Mouse (Mus musculus): Measurements from ENCODE around the gene Tnrc6b. TPM values are rescaled to one million over a fixed set of nuclear protein-coding genes. Genes with fewer than 3 reads are reported as not detected.
A peak's percentile ranks its signal among the peaks of the same experiment; 100 is the strongest.

Tnrc6b gene
- total RNA-seq (2014; rRNA removed) (27.2 and 33.5 TPM in 2 replicates), polyA plus RNA-seq (2015; fragmentation: Nextera tagmentation; extraction: Ambion mirVana) (30.8 and 32.2 TPM in 2 replicates)

GRCm38 (mm10) chr15:80710608-80711363 lies at the start of gene Tnrc6b:
Gene Tnrc6b, plus strand, starts transcription at chr15:80711313.
- H3K9me3 ChIP-seq (ENCODE audit: low read length): no peaks in the 10 kb centered on the region
- peak within 1 kb of the TSS; percentile 88 for H3K9ac ChIP-seq (replicated peaks; ENCODE audit: low read length)
- DNase-seq (ENCODE audit: low spot score) (peak; percentile 99), ATAC-seq (peak; percentile 96)
- peak within 1 kb of the TSS; percentile 70 for H3K4me2 ChIP-seq (ENCODE audit: low read depth, low read length)
- H3K27ac ChIP-seq: peak within 1 kb of the TSS; percentile 96
- peak within 1 kb of the TSS; percentile 90 for H3K4me3 ChIP-seq (ENCODE audit: low read length)
- no peaks in the 10 kb centered on the region for H3K27me3 ChIP-seq (ENCODE audit: insufficient read depth, low read length)
- H3K4me1 ChIP-seq (ENCODE audit: insufficient read depth, low read length): 0 out of 2 replicates have a peak, but pooled peaks cover 9% of the 10 kb centered on the region
- 1% methylated on average over 39 of the region's 39 CpGs for WGBS
- no peaks in the 10 kb centered on the region for H3K36me3 ChIP-seq (ENCODE audit: insufficient read depth, low read length)
- TF ChIP-seq CTCF (IDR thresholded peaks at IDR 0.05; ENCODE audit: low read depth): no peak

DNA sequence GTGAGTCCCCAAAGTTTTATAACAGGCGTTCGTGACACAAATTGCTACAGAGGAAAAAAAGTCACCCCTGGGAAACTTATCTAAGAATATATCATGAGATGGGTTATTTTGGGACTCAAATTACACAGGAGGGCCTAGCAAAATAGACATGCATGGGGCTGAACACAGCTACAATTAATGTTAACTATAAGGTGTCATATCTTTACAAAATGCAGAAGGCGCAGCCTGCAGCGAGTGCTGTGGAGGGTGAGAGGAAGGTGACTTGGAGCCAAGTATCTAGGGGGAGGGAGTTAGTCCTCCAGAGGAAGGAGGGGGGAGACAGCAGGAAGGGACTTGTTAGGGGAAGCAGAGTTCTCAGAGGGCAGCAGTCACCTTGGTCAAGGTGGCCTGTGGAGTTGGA lies 46.7 kb upstream of the Tnrc6b start:
- Histone ChIP-seq H3K4me2 (ENCODE audit: low read depth, low read length) (no peak overlapping the region), H3K36me3 (ENCODE audit: insufficient read depth, low read length) (no peaks in the 10 kb centered on the region), H3K4me1 (ENCODE audit: insufficient read depth, low read length) (no peaks in the 10 kb centered on the region), H3K4me3 (ENCODE audit: low read length) (no peak overlapping the region), H3K9ac (replicated peaks; ENCODE audit: low read length) (no peak overlapping the region), H3K9me3 (ENCODE audit: low read length) (no peaks in the 10 kb centered on the region), H3K27ac (no peak overlapping the region), H3K27me3 (ENCODE audit: insufficient read depth, low read length) (no peaks in the 10 kb centered on the region)
- 87% methylated on average over 4 of the region's 4 CpGs for WGBS
- ATAC-seq (no peak), DNase-seq (ENCODE audit: low spot score) (no peak)
- TF ChIP-seq CTCF (IDR thresholded peaks at IDR 0.05; ENCODE audit: low read depth): no peak

GRCm38 (mm10) chr15:80671295-80672252 lies 39.5 kb upstream of the Tnrc6b start, which contains the start of gene Fam83f:
Gene Fam83f, plus strand, starts transcription at chr15:80671847.
- 8% methylated on average over 84 of the region's 85 CpGs for WGBS
- no peaks in the 10 kb centered on the region for H3K27me3 ChIP-seq (ENCODE audit: insufficient read depth, low read length)
- DNase-seq (ENCODE audit: low spot score) (no peak), ATAC-seq (0 out of 2 replicates have a peak, but pooled peaks have one; percentile 51)
- TF ChIP-seq CTCF (IDR thresholded peaks at IDR 0.05; ENCODE audit: low read depth): no peak
- peak within 1 kb of the TSS; percentile 33 for H3K9ac ChIP-seq (replicated peaks; ENCODE audit: low read length)
- no peak within 1 kb of the TSS for H3K27ac ChIP-seq
- H3K9me3 ChIP-seq (ENCODE audit: low read length): no peaks in the 10 kb centered on the region
- H3K4me1 ChIP-seq (ENCODE audit: insufficient read depth, low read length): peaks cover 6% of the 10 kb centered on the region; the same call in 1 of the 2 replicates
- H3K4me2 ChIP-seq (ENCODE audit: low read depth, low read length): peak within 1 kb of the TSS; percentile 52
- no peaks in the 10 kb centered on the region for H3K36me3 ChIP-seq (ENCODE audit: insufficient read depth, low read length)
- H3K4me3 ChIP-seq (ENCODE audit: low read length): peak within 1 kb of the TSS; percentile 30

DNA sequence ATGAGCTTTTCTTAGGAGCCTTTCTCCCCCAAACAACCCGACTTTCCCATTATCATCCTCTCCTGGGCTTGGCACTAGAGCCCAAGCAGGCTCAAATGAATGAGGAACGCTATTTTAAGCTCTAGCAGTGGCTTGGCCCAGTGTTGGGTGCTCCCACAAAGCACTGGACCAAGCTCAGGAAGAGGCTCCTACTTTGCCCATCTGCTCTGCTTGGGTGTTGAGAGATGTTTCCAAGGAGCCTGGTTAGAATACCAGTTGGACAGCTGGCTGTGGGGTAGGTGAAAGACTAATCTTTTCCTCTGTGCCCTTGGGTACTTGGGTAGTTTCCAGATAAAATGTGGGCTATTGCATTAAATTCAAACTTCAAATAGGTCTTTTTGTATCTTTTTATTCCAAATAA lies 38.3 kb upstream of the Tnrc6b start:
- Histone ChIP-seq H3K9ac (replicated peaks; ENCODE audit: low read length) (no peak overlapping the region), H3K27me3 (ENCODE audit: insufficient read depth, low read length) (no peaks in the 10 kb centered on the region), H3K27ac (no peak overlapping the region), H3K36me3 (ENCODE audit: insufficient read depth, low read length) (no peaks in the 10 kb centered on the region), H3K4me1 (ENCODE audit: insufficient read depth, low read length) (peaks cover 6% of the 10 kb centered on the region; the same call in 1 of the 2 replicates), H3K9me3 (ENCODE audit: low read length) (no peaks in the 10 kb centered on the region), H3K4me2 (ENCODE audit: low read depth, low read length) (no peak overlapping the region), H3K4me3 (ENCODE audit: low read length) (no peak overlapping the region)
- ATAC-seq: no peak
- 63% methylated on average over 2 of the region's 2 CpGs for WGBS
- no peak for TF ChIP-seq CTCF (IDR thresholded peaks at IDR 0.05; ENCODE audit: low read depth)
- DNase-seq (ENCODE audit: low spot score): no peak

DNA sequence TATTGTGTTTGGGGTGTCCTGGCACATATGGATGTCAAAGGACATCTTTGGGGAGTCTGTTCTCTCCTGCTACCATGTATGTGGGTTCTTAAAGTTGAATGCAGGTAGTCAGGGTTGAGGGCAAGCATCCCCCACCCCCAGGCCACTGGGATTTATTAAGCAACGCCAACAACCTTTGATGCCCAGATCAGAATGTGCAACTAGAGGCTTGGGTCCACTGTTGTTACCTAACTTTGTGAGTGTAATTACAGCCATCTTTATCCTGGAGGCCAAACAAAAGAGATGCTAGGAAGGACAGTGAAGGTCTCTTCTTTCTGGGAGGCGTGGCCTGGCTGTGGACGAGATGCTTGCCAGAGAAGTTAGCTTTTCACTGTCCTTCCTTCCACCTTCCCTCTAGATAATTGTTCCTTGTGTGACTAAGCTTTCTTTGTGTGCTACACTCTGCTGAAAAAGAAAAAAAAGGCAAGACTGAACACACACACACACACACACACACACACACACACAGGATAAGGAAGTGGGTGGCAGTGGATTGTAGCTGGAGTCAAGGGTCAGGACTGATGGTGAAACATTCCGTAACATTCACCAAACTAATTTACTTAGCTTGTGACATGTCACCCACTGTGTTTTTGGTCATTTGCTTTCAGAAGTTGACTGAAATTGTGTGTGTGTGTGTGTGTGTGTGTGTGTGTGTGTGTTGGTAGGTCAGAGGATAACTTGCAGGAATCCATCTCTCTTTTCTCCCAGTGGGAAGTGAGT lies 37.6 kb upstream of the Tnrc6b start:
- no peak overlapping the region for H3K4me3 ChIP-seq (ENCODE audit: low read length)

GRCm38 (mm10) chr15:80674700-80675099 lies 36.4 kb upstream of the Tnrc6b start:
- no peak overlapping the region for H3K4me3 ChIP-seq (ENCODE audit: low read length)
- TF ChIP-seq CTCF (IDR thresholded peaks at IDR 0.05; ENCODE audit: low read depth): no peak
- peaks cover 13% of the 10 kb centered on the region for H3K4me1 ChIP-seq (ENCODE audit: insufficient read depth, low read length)
- H3K4me2 ChIP-seq (ENCODE audit: low read depth, low read length): no peak overlapping the region
- H3K9ac ChIP-seq (replicated peaks; ENCODE audit: low read length): no peak overlapping the region
- ATAC-seq: no peak
- no peak for DNase-seq (ENCODE audit: low spot score)
- H3K36me3 ChIP-seq (ENCODE audit: insufficient read depth, low read length): no peaks in the 10 kb centered on the region
- no peak overlapping the region for H3K27ac ChIP-seq
- H3K9me3 ChIP-seq (ENCODE audit: low read length): no peaks in the 10 kb centered on the region
- 90% methylated on average over 6 of the region's 6 CpGs for WGBS
- H3K27me3 ChIP-seq (ENCODE audit: insufficient read depth, low read length): no peaks in the 10 kb centered on the region

More for the DNA sequence above, 37.6 kb upstream of the Tnrc6b start:
- H3K4me2 ChIP-seq (ENCODE audit: low read depth, low read length): no peak overlapping the region
- DNase-seq (ENCODE audit: low spot score) (no peak), ATAC-seq (no peak)
- no peak for TF ChIP-seq CTCF (IDR thresholded peaks at IDR 0.05; ENCODE audit: low read depth)
- H3K36me3 ChIP-seq (ENCODE audit: insufficient read depth, low read length): no peaks in the 10 kb centered on the region
- 72% methylated on average over 4 of the region's 4 CpGs for WGBS
- no peak overlapping the region for H3K9ac ChIP-seq (replicated peaks; ENCODE audit: low read length)
- H3K9me3 ChIP-seq (ENCODE audit: low read length): no peaks in the 10 kb centered on the region
- no peaks in the 10 kb centered on the region for H3K27me3 ChIP-seq (ENCODE audit: insufficient read depth, low read length)
- H3K27ac ChIP-seq: no peak overlapping the region
- H3K4me1 ChIP-seq (ENCODE audit: insufficient read depth, low read length): peaks cover 6% of the 10 kb centered on the region; the same call in 1 of the 2 replicates
